8 mouse cellular contexts compared by ENCODE assay signal in the genomic region with DNA sequence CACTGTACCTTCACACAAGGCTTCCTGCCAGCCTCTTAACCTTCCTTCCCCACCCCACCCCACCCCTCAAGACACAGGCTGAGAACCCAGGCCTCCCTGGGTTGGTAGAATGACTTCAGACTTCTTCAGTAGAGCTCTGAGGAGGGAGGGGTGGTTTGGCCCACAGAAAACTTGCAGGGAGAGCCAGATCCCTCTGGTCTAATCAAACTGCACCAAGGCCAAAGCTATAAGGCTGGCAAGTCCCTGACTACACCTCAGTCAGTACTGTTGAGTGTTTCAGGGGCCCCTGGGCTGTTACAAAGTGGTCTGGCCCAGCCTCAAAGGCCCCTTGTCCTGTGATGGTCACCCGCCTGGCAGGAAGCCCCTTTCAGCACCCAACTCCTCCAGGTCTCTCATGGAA. TPM values are rescaled to one million over a fixed set of nuclear protein-coding genes. Genes with fewer than 3 reads are reported as not detected.
DNase-seq lines count a peak whose midpoint lies in the region; ATAC-seq and TF ChIP-seq lines count a peak whose summit lies in the region.

No protein-coding gene starts in this region.

- no peaks in the 10 kb centered on the region for H3K27me3 ChIP-seq in liver, adult 2 months (ENCODE audit: control insufficient read depth, insufficient read depth, low read length)
- no peaks in the 10 kb centered on the region for H3K27me3 ChIP-seq in hindbrain, embryonic 14.5 days (ENCODE audit: control insufficient read depth, insufficient read depth, low read length)
- H3K27me3 ChIP-seq in midbrain, postnatal 0 days (ENCODE audit: insufficient read depth, low read length): no peaks in the 10 kb centered on the region

- no peak overlapping the region for H3K27ac ChIP-seq in liver, adult 2 months (replicated peaks; ENCODE audit: insufficient read depth, low read depth, low read length)
- no peak overlapping the region for H3K27ac ChIP-seq in hindbrain, embryonic 14.5 days
- H3K27ac ChIP-seq in midbrain, postnatal 0 days (ENCODE audit: low read depth, low read length): no peak overlapping the region

- no peaks in the 10 kb centered on the region for H3K36me3 ChIP-seq in liver, adult 2 months (ENCODE audit: control insufficient read depth, insufficient read depth, low read length)
- no peaks in the 10 kb centered on the region for H3K36me3 ChIP-seq in hindbrain, embryonic 14.5 days (replicated peaks; ENCODE audit: control insufficient read depth, insufficient read depth)
- H3K36me3 ChIP-seq in midbrain, postnatal 0 days (ENCODE audit: insufficient read depth, low read length): no peaks in the 10 kb centered on the region

- ATAC-seq in hindbrain, embryonic 14.5 days (ENCODE audit: low FRiP score): no peak
- no peak for ATAC-seq in midbrain, postnatal 0 days (ENCODE audit: low FRiP score)
- ATAC-seq in megakaryocyte progenitor cell, adult 5-6 weeks (replicated peaks; ENCODE audit: poor library complexity): no peak

- no peak overlapping the region for H3K4me3 ChIP-seq in liver, adult 2 months (ENCODE audit: insufficient read depth, low read depth, low read length)
- no peak overlapping the region for H3K4me3 ChIP-seq in hindbrain, embryonic 14.5 days (replicated peaks; ENCODE audit: low read length)
- H3K4me3 ChIP-seq in midbrain, postnatal 0 days (ENCODE audit: low read depth, low read length): no peak overlapping the region; the same call in 1 of the 2 replicates

- H3K79me2 ChIP-seq in liver, adult 2 months (ENCODE audit: control insufficient read depth, insufficient read depth, low read length): peaks cover 47% of the 10 kb centered on the region; the same call in 1 of the 2 replicates

- peaks cover 14% of the 10 kb centered on the region for H3K4me1 ChIP-seq in liver, adult 2 months (ENCODE audit: control insufficient read depth, insufficient read depth, low read length)
- peaks cover 37% of the 10 kb centered on the region for H3K4me1 ChIP-seq in hindbrain, embryonic 14.5 days (replicated peaks; ENCODE audit: control insufficient read depth, insufficient read depth, low read length)
- peaks cover 17% of the 10 kb centered on the region; the same call in 1 of the 2 replicates for H3K4me1 ChIP-seq in midbrain, postnatal 0 days (ENCODE audit: insufficient read depth, low read length)

- H3K4me2 ChIP-seq in hindbrain, embryonic 14.5 days (replicated peaks): peak overlapping the region; percentile 58
- H3K4me2 ChIP-seq in midbrain, postnatal 0 days (ENCODE audit: low read depth, low read length, poor library complexity, severe bottlenecking): peak overlapping the region; percentile 54; the same call in 1 of the 2 replicates

- no peak for TF ChIP-seq POLR2A in liver, adult 2 months (IDR thresholded peaks at IDR 0.05; ENCODE audit: extremely low read depth, insufficient read depth, low read length)

- H3K9me3 ChIP-seq in hindbrain, embryonic 14.5 days (ENCODE audit: control insufficient read depth, low read length): no peaks in the 10 kb centered on the region
- no peaks in the 10 kb centered on the region for H3K9me3 ChIP-seq in midbrain, postnatal 0 days (ENCODE audit: low read length)

- 81% methylated on average over 1 of the region's 1 CpGs for WGBS in liver, adult 2 months
- 81% methylated on average over 1 of the region's 1 CpGs for WGBS in hindbrain, embryonic 14.5 days
- WGBS in midbrain, postnatal 0 days: 90% methylated on average over 1 of the region's 1 CpGs

- H3K9ac ChIP-seq in liver, adult 2 months (ENCODE audit: low read depth, low read length): 0 out of 2 replicates have a peak overlapping the region, but pooled peaks have one; percentile 15
- H3K9ac ChIP-seq in hindbrain, embryonic 14.5 days: no peak overlapping the region
- no peak overlapping the region for H3K9ac ChIP-seq in midbrain, postnatal 0 days (replicated peaks; ENCODE audit: low read length, poor library complexity, severe bottlenecking)

- no peak for TF ChIP-seq CTCF in liver, adult 2 months (IDR thresholded peaks at IDR 0.05; ENCODE audit: low read depth, low read length)
- no peak for TF ChIP-seq CTCF in midbrain, postnatal 0 days (IDR thresholded peaks at IDR 0.05)

- DNase-seq in adrenal gland, adult (ENCODE audit: inconsistent age in 2 of 2, low spot score in 1 of 2): peak; percentile 34 to 71
- DNase-seq in adrenal gland, postnatal 36 days: no peak
- DNase-seq in liver, adult 2 months (ENCODE audit: extremely low read depth, low read depth, low spot score): no peak
- DNase-seq in liver: no peak
- DNase-seq in hindbrain, embryonic 14.5 days (ENCODE audit: low spot score): no peak
- DNase-seq in midbrain, postnatal 0 days (ENCODE audit: low spot score): no peak
- DNase-seq in right cerebral cortex, postnatal 36 days (ENCODE audit: low spot score in 2 of 2): no peak

RNA-seq across cellular contexts. Expression of gene Sox13, which starts 6.6 kb away (rescaled TPM):
- total RNA-seq in adrenal gland, postnatal 36 days (2021): 10 to 100 TPM; 12.6 to 17.5 TPM
- 2.0 and 2.2 TPM in 2 replicates for total RNA-seq in liver, adult 2 months (2014; rRNA removed)
- 5.6 and 10.2 TPM in 2 replicates for polyA plus RNA-seq in liver, adult 2 months (2012; rRNA removed)
- polyA plus RNA-seq in hindbrain, embryonic 14.5 days (2014; fragmentation: Nextera tagmentation; extraction: Ambion mirVana): 5.8 and 6.0 TPM in 2 replicates
- 16.5 and 17.3 TPM in 2 replicates for total RNA-seq in midbrain, postnatal 0 days (2014; rRNA removed)
- polyA plus RNA-seq in midbrain, postnatal 0 days (2015; fragmentation: Nextera tagmentation; extraction: Ambion mirVana): 3.3 and 4.7 TPM in 2 replicates
- total RNA-seq in megakaryocyte progenitor cell, adult 5-6 weeks (2015): 3.5 and 3.8 TPM in 2 replicates
- total RNA-seq in megakaryocyte progenitor cell, adult 5-6 weeks (2017): 0.98 and 2.2 TPM in 2 replicates

RNA-seq across cellular contexts. Expression of gene Etnk2, which starts 54.2 kb away (rescaled TPM):
- 10 to 100 TPM in 1 of 2 experiments, 1 to 10 TPM in 1; 4.6 to 24.7 TPM for total RNA-seq in adrenal gland, postnatal 36 days (2021)
- 361 and 389 TPM in 2 replicates for total RNA-seq in liver, adult 2 months (2014; rRNA removed)
- polyA plus RNA-seq in liver, adult 2 months (2012; rRNA removed): 249 and 278 TPM in 2 replicates
- polyA plus RNA-seq in hindbrain, embryonic 14.5 days (2014; fragmentation: Nextera tagmentation; extraction: Ambion mirVana): 20.3 TPM in 2 replicates
- total RNA-seq in midbrain, postnatal 0 days (2014; rRNA removed): 49.8 and 52.0 TPM in 2 replicates
- 34.5 and 37.2 TPM in 2 replicates for polyA plus RNA-seq in midbrain, postnatal 0 days (2015; fragmentation: Nextera tagmentation; extraction: Ambion mirVana)
- total RNA-seq in megakaryocyte progenitor cell, adult 5-6 weeks (2015): not detected in 2 replicates
- not detected in 2 replicates for total RNA-seq in megakaryocyte progenitor cell, adult 5-6 weeks (2017)

Comparison
In these comparisons a context has a peak if more than half of its experiments do, and no peak if none do; other contexts are left out.
1. DNase-seq: peak in adrenal gland, adult (2 of 2); none in adrenal gland, postnatal 36 days (0 of 2), liver, adult 2 months (single experiment), liver (single experiment), hindbrain, embryonic 14.5 days (single experiment), midbrain, postnatal 0 days (single experiment) and right cerebral cortex, postnatal 36 days (0 of 2).
2. RNA of gene Etnk2, which starts 54.2 kb away (total RNA-seq): 361 to 389 TPM in liver, adult 2 months, 49.8 to 52.0 TPM in midbrain, postnatal 0 days and 4.6 to 24.7 TPM in adrenal gland, postnatal 36 days; not detected in megakaryocyte progenitor cell, adult 5-6 weeks; every median in the first group is over 4 times any median in the second.